Mouse (Mus musculus) cerebellum, postnatal 4 days (tissue): Measurements from ENCODE around the gene Gm6205.
"Not testable (repeated sequence)": the region's sequence is repeated elsewhere in the genome, so short reads cannot be mapped to it uniquely, and the experiment has no call there.

Experiments
- DNase-seq, 2 experiments: peaks; one replicate each; pipeline ENCODE4 v3.0.0; 2022; ENCODE audit warnings: low spot score in 2 of 2, mixed read lengths in 1 of 2

Gm6205 gene

DNA sequence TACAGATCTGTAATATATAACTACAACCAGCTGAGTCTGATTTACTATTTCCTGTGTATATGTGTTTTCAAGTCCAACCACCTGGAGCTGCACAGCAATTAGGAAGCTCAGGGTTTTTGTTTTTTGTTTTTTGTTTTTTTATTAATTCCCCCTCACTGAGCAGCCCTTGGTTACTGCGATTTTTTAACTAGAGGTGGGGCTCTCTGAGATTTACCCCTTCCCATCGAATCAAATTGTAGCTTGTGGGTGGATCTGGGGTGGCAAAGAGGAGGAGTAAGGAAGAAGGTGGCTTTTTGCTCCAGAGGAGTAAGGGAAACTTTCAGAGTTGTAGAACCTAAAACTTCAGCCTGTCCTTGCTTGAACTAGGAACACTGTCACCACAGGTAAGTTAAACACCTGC is at the start of gene Gm6205:
TSS of gene Gm6205 (plus strand) at position 301 of the 400 bp plus-strand sequence.
- not testable (repeated sequence) for DNase-seq

DNA sequence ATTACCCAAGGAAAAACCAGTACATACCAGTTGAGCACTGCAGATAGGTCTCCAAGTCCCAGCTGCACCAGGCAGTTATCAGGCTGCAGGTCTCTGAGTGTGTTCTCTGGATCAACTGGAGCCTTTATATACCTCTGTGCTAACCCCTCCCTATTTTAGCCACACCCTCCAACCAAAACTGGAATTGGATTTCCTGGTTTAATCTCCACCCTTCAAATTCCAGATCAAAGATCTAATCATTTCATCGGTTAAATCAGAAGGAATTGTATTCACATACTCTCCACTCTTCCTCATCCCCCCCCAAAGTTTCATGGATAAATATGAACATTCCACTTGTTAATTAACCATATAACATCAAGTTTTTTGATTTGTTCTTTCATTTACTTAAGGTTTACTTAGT is 31.9 kb upstream of the Gm6205 start, which contains the start of gene Gm3147:
TSS of gene Gm3147 (minus strand) at position 101 of the 400 bp plus-strand sequence.
- DNase-seq: not testable (repeated sequence)

DNA sequence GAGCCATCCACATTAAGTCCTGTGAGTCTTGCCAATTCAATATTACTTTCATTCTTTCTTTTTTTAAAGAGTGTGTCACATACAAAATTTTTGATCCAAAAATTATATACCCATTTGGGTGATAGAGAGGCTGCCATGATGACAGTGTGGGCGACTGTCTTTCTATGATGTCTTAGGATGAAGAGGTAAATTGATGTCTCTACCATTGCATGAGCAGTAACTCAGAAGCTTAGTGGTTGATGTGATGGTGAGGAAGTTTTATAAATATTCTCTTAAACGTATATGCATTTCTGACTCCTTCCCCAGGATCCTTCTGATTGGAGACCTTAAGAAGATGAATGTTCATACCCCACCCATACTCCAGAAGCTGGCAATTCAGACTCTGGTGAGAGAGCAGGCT is 24.5 kb upstream of the Gm6205 start, which contains the start of gene Gm6509:
TSS of gene Gm6509 (plus strand) at position 301 of the 400 bp plus-strand sequence.
- not testable (repeated sequence) for DNase-seq
